Mouse (Mus musculus) layer of hippocampus, adult 9-11 months (tissue): ENCODE results near the gene Dok3.

Experiments
- DNase-seq: peaks from one replicate; pipeline ENCODE4 v3.0.0; 2022

The Dok3 gene

DNA sequence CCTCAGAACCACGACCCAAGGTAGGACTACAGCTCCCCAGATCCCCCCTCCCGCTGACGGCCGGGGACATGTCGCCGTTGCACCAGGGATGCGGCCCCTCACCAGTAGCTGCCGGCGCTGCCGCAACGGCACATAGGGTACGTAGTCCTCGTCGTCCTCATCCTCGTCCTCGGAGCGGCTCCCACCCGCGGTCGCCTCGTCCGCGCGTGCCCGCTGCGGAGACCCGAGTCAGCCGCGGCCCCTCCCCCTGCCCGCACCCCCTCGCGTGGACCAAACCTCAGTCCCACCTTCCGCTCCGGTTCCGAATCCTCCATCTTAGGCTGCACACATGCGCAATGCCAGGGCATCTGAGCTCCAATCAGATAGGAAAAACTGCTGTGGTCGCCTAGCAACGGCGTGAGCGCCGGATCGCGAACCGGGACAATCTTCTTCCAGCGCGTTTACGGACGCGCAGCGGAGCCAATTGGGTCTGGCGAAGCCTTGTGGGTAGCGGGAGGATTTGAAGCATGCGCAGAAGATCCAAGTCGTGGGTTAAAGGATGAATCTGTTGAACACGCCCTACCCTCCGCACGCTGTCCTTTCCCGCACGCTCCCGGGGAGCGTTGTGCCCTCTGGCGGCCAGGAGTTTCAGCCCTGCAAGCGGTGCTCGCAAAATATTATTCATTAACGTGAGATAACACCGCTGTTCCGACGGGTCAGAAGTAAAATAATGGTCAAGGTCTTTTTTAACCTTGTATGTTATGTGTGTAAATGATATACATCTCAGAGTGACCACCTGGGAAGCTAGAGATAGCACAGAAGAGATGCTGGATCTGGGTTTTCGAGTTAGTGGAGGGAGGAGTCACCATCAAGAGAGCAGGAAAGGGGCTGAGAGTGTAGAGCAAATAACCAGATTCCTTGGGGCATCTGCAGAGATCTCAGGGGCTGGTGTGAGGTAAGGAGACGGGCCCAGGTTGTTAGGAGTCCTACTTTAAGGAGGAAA, 7.4 kb upstream of the Dok3 start, which contains the start of gene Ddx41:
Ddx41 (minus strand) TSS at position 465 of the 982 bp plus-strand sequence.
- peak; percentile 100 for DNase-seq

DNA sequence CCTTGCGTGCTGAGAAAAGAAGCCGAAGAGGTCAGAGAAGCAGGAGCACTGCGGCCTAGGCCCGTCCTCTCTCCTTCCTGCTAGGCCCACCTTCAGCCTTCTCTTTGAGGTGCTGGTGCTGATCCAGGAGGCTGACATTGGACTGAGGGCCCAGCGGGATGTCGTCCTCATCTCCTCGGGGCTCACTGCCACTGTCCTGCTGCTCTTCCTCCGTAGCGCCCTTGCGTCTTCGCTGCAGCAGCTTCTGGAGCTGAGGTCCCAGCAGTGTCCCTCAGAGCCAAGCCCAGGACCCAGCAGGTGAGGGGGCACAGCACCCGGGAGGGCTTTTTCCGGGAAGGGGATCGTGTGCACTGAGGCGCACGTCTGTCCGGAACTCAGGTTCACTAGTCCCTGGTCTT, 6.7 kb upstream of the Dok3 start:
- DNase-seq, result no peak

DNA sequence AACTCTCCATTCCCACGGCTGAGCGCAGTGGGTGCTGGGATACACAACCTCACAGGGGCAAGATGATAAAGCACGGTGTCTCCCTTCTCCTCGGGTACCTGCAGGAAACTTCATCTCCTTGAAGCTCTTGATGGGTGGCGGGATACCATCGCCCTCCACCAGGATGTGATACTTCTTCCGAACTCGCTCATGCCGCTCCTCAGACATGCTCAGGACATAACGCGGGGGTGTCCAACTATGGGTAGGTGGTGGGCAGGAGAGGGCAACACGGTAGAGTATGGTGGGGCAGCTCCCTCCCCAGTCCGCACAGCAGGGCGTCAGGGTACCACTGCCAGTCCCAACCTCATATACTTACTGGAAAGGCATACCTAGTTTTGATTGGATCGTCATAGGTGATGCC, 6.1 kb upstream of the Dok3 start:
- DNase-seq, result no peak

DNA sequence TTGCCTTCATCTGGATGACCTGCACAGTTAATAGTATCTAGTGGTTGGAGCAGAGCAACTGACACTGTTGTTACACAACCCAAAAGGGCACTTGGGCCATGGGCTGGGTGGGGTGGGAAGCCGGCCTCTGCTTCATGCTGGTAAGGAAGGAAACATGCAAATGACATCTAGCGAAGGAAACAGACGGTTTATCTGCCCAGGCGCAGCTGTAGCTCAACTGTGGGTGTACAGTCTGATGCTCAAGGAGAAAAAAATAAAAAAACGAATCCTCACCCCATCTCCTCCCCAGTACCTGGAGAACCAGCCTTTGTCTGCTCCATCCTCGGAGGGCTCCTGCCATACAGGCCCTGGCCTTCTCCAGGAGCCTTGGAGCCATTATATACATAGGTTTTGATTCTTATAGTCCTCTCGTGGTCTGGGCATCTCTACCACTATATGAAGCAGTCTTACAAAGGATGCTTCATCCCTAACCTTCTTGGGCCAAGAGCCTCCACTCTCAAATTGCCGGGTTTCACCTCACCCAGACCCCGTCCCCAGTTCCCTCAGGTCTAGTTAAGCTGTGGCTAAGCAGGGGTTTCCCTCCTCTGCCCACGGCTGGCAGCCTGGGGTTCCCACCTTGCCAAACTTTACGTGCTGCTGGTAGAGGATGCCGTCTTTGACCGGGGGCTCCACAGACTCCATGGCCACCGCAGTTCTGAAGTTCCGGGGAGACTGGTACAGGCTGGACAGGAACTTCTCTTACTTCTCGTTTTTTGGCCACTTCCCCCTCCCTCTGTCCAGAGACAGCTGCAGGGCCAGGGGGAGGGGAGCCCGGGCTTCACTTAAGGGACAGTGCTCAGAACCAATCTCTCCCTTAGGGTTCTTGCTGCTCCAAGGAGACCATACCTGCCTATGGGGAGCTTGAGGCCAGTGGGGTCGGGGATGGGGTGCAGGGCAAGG, 993 bp downstream of the Dok3 start:
- DNase-seq, result no peak

DNA sequence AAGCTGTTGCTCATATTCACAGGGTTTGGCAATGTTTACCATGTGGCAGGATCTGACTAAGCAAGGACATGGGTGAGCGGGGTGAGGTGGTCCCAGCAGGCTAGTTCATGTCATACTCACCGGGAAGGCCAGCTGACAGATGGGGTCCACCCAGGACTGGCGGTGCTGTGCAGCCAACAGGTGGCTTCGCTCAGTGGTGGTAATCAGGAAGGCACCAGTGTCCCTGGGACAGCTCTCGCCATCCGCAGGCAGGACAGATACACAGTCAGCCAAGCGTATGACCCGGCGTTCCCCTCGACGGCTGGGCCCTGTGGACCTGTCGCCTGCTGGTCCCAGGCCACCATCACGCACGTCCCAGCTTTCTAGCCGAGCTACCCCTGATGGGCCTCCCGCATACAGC, 1.9 kb downstream of the Dok3 start:
- no peak for DNase-seq

DNA sequence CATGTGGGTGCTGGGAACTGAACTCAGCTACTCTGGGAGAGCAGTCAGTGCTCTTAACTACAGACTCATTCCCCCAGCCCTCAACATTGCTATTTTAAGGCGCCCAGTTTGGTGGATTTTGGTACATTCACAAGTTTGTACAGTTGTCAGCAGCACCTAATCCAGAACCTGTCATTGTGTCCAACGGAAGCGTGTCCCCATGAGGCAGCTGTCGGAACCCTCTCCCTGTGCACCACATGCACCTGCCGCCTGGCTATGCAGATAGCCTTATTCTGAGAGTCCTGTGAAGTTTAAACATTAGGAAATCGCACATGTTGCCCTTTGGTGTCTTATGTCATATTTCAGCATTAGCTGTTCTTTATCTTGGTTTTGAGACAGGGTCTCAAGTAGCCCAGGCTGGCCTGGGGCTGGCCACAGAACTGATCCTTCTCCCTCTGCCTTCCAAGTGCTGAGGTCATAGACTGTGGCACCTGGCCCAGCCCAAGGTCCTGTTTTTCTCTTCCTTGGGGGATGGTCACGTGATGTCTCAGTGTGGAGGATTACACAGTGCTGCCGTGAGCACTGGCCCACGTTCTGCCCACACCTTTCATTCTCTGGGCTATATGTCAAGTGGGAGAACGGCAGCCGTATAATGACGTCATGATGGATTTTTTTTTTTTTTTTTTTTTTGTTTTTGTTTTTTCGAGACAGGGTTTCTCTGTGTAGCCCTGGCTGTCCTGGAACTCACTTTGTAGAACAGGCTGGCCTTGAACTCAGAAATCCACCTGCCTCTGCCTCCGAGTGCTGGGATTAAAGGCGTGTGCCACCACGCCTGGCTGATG, 3.2 kb downstream of the Dok3 start:
- no peak for DNase-seq

DNA sequence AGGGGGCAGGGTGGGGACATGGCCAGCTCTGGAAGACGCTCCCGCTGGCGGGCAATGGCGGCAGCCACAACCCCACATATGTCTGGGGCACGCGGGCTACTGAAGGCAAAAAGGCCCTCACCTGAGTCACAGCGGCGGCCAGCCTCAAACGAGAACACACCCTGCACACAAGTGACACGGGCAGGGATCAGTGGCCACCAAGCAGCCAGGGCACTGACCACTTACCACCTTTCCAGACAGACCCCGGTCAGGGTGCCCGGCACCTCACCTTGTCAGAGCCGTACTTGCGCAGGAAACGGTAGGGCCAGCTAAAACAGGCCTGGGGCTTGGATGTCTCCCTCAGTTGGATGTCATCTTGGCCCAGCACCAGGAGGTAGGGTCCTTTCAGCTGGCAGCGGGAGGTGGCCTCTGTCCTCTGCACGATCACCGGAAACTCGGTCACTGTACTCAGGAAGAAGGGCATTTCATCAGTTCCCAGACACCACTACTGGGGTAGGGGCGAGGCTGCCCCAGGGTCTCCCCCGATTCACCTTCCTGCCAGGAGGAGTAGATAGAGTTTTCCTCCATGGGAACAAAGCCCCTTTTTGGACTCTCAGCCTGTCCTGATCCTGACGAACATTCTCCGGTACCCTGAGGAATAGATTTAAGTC, 5.0 kb downstream of the Dok3 start:
- DNase-seq, result no peak

DNA sequence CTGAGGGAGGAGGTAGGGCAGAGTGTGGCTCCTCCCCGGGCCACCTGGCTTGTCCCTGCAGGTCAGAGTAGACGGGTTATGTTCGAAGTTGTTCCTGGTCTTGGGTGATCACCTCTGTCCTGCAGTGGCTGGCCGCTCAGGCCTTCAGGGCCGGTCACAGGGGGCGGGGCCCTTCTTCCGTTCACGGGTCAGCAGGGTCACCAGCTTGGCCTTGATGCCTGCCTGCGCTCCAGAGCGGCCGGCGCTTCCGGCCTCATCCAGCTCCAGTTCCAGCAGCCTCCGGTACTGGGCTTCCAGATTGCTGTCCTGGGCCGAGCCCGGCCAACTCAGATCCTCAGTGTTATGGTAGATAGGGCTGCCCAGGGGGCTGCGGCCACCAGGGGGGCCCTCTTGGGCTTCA, 5.8 kb downstream of the Dok3 start:
- DNase-seq, result no peak

DNA sequence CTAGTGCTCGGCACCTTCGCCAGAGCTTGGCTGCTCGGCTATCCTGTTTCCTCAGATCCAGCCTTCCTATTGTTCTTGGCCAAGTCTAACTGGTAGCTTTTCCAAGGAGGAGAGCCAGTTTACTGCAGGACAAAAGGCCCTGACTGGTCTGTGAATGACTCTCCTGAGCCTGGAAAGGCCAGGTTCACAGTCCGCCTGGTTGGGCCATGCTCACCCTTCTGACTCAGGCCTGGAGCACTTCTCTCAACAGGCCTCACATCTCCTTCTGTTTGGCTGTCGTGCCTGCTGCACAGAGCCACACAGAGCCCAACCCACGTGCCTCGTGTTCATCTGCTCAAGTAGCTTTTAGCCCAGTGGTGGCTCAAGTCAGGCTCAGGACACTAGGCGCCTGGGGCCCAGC, 6.4 kb downstream of the Dok3 start:
- no peak for DNase-seq

DNA sequence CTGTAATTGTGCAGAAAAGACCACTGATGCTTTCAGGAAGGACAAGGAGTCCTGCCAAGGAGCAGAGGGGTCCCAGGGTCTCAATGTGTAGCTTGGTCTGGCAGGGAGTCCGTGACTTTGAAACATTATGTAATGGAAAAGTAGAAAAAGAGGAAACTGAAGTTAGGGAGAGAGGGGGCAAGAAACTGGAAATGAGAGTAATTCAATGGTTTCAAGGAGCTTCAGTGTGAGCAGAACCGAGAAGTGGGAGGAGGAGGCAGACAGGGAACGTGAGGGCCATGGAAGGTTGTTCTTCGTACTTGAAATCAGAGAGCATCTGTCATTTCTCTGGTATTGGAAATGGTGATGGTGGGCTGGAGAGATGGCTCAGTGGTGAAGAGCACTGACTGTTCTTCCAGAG, 9.5 kb downstream of the Dok3 start:
- DNase-seq, result no peak

DNA sequence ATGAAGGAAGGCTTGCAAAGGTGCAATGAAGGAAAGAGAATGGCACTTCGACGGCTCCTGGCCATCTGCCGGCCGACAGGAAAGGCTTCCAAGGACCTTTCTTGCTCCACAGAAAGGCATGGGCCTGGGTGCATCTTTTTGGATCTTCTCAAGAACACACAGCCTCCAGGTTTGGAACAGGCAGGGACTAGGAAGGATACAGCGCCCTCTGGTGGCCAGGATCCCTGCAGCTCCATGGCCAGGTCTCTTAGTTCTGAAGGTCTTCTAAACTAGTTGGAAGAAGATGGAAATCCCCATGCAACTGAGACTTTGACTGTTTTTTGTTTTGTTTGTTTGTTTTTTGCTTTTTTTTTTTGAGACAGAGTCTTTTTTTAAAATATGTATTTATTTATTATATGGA, 12.1 kb downstream of the Dok3 start:
- DNase-seq, result peak; percentile 85

DNA sequence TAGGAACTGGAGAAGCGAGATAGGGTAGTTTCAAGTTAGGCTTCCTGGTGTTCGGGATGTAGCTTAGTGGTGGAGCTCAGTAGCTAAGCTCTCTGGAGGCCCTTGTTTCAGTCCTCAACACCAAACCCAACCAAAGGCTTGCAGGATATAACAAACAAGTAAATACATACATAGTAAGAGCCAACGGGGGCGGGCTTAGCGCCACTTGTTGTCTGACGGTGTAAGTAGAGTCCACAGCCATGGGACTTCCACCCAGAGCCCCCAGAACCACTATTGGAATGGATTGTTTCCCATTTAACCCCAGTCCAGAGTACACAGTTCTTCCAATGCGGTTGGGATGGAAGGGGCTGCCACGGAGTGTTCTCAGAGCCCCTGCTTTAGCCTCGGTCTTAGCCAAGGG, 15.3 kb downstream of the Dok3 start:
- no peak for DNase-seq

DNA sequence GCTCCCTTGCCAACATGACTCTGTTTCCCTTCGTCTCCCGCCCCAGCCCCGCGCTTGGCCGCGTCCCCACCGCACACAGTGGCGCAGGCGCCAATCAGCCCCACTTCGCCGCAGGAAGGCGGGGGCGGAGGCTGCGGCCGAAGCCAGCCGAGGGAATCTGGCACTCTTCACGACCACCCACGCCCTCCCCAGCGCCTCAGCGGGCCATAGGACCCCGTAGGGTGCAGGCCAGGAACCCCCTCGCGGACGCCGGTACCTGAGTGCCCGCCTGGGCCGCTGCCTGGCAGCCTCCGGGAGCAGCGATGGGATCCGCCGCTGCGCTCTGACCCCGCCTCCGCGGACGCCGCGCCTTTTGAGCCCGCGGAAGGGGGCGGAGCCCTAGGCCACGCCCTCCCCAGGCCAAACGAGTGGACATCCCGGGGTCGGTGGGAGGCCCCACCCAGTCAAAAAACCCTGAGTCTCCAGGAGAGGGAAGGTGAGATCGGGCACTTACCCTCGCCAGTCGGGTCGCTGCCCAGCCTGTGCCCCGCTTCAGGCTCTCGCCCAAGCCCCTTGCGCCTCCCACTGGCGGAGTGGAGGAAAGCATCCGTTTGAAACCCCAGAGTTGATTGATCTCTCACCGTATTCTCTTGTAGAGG, 15.9 kb downstream of the Dok3 start, which contains the start of gene Pdlim7:
Pdlim7 (minus strand) TSS at position 566 of the 638 bp plus-strand sequence.
- peak; percentile 70 for DNase-seq

DNA sequence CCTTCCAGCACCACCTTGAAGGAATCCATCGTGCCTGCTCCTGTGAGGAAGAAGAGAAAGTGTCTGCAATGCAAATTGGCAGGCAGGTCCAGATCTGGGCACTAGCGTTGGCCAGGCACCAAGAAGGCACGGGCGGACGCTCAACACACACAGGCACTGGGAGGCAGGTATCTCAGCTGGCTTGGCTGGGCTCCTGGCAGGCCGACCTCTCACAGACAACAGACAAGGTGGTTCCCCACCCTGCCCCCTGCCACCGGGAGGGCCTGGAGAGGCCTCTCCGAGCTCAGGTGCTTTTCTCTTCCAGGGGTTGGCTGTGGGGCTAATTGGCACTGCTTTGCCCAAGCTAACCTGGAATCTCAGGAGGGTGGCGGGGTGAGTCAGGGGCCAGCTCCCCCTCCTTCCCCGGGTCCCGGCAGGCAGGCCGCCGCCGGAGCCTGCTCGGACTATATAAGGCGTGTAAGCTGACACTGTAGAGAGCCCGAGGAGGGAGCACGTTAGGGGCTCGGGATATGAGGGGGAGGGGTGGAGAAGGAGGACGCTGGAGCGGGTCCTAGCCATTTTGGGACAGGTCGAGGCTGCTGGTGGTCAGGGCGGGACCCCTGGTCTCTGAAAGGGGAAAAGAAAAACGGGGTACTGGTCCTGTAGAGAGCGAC, 16.6 kb downstream of the Dok3 start:
- DNase-seq, result no peak

DNA sequence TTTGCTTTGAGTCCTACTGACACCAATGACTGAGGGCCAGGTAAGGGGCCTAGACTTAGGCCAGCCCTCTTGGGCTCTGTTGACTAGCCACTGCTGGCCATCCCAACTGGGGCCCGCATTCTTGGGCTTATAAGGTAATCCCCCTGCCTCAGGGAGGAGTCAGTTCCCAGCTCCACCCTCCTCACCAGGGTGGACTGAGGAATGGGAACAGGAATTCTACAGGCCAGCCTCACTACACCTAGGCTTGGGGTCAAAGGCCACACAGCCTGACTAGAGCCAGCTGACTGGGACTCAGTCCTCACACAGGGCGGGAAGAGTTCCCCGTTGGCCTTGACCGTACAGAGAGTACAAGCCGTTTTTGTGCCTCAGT, 17.6 kb downstream of the Dok3 start:
- DNase-seq, result no peak

DNA sequence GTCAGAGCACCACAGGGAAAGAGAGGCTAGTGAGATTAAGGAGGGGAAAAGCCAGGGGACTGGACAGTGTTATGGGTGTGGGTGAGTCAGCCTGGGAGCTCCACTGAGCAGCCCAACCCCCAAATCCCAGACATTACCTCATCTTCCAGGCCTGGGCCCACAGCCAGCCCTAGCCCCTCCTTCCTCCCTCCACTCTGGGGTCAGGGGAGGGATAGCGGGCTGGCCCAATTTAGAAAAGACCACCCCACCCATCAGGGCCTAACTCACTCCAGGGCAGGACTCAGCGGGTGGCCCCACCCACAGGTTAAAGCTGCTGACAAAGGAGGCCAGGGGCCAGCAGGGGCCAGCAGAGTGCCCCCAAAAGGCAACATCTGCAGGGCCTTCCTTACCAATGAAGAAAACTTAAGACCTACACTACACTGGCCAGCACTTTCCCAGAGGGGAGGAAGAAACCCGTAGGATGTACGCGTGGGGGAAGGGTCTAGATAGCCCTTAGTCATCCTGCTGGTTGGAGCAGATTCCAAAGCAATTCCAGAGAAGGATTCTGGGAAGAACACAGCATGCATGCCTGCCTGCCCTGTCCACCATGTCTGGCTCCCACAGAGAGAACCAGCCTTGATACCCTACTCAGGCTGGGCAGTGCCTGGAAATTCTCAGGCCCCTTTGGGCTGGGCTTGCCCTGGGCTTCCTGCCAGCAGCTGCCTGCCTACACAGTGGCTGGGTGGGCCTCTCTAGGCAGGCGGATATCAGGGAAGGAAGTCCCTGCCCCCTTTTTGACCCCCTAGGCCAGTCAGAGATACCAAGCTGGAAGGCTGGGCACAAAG, 18.2 kb downstream of the Dok3 start:
- DNase-seq, result no peak

DNA sequence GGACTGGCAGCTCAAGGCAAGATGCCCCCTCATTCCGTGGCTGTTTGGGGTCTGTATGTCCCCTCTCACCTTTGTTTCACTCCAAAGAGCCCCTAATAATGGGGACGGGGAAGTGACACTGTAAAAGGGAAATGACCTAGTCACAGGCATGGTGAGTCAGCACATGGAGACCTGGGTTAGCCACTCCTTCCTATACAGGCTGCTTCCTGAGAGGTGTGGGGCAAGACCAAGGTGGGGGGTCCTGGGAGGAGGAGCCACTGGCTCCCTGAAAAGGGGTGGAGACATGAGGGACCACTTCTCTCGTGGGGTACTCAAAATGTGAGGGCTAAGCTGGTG, 18.8 kb downstream of the Dok3 start:
- DNase-seq, result no peak

DNA sequence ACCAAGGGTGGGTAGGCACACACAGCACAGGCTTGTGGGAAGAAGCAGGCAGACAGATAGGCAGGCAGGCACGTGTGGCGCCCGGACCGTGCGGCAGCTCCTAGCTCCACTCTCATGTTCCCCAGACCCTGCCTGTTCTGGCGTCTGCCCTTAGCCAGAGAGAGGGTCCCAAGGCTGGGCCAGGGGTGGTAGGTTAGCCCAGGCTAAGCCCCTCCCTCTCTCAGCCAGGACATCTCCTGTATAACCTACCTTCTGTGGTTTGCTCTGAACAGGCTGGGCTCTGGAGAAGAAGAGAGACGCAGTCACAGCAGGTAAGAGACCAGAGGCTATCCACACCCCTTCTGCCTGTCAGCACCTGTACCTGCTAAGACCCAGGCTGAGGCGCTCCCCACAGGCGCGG, 20.6 kb downstream of the Dok3 start:
- DNase-seq, result no peak

DNA sequence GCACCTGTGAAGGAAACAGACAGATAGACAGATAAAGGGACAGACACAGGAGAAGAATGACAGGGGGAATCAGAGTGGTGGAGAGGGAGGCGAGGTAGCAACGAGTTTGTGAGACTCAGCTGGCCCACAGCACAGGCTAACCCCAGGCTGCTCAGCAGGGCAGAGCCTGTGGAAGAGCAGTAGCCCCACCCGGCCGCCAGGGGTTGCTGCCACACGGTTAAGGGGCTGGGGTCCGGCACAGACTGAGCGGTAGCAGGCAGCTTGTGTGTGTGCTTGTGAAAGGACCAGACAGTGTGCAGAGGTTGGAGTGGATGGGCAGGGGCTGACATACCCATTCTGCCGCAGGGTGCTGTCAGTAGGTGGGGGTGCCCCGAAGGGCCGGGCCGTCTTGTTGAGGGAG, 21.2 kb downstream of the Dok3 start:
- DNase-seq, result no peak

DNA sequence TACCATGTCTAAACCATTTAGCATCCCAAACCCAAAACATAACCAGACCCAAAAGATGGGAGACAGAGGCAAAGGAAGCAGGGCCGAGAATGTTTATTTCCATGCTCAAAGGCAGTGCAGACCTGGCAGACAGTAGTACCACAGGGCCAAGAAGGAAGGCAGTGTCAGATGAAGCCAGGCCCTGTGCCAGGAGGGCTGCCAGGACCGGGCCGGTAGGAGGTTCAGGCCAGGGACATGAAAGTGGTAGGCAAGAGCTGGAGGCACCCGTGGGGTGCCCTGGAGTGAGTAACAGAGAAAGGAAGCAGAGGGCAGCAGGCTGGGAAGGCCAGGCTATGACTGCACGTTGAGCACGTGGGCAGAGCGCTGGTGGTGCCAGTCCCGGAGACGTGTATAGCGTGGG, 22.4 kb downstream of the Dok3 start:
- no peak for DNase-seq
